Mouse (Mus musculus): ENCODE measurements around the gene Mpg.

GRCm38 (mm10) chr11:32244617-32245016 lies 18.3 kb downstream of the Mpg start:
- TF ChIP-seq CTCF (IDR thresholded peaks at IDR 0.05; ENCODE audit: borderline replicate concordance, control insufficient read depth, extremely low read depth, insufficient read depth, low read length, poor library complexity) (no peak), POLR2A (IDR thresholded peaks at IDR 0.05; ENCODE audit: control insufficient read depth, extremely low read depth, insufficient read depth, low read length, poor library complexity) (no peak)
